Mouse (Mus musculus) forebrain, embryonic 12.5 days (tissue): ENCODE measurements at regions not wholly inside any gene's neighbourhood (a gene's known extent, or its start where the extent isn't known, plus 50 kb on each side); places are given as distances from the start of the nearest gene placed in this dataset.
A peak's percentile ranks its signal among the peaks of the same experiment; 100 is the strongest.
"Not testable (repeated sequence)": the region's sequence is repeated elsewhere in the genome, so short reads cannot be mapped to it uniquely, and the experiment has no call there.

Experiments
- ATAC-seq: fragments of 200-750 bp; cut with Nextera tagmentation; 2 replicates; pipeline ENCODE4 v1.8.0; 2017; ENCODE audit warnings: moderate TSS enrichment; ENCODE audit not compliant: low FRiP score
- H3K27ac ChIP-seq: fragments of 300-500 bp; sonication (generic); 2 replicates; pipeline ENCODE4 v1.5.1; 2016; ENCODE audit warnings: mild to moderate bottlenecking
- H3K27me3 ChIP-seq: fragments of 300-500 bp; sonication (generic); 2 replicates; pipeline ENCODE4 v1.6.1; 2016; ENCODE audit warnings: mild to moderate bottlenecking
- H3K36me3 ChIP-seq: fragments of 300-500 bp; sonication (generic); replicated peaks from 2 replicates; pipeline ENCODE4 v1.6.1; 2016; ENCODE audit warnings: mild to moderate bottlenecking
- H3K4me1 ChIP-seq: fragments of 300-500 bp; sonication (generic); 2 replicates; pipeline ENCODE4 v1.6.1; 2016
- H3K4me2 ChIP-seq: fragments of 300-500 bp; sonication (generic); 2 replicates; pipeline ENCODE4 v1.6.1; 2016; ENCODE audit warnings: mild to moderate bottlenecking, moderate library complexity
- H3K4me3 ChIP-seq: fragments of 300-500 bp; sonication (generic); replicated peaks from 2 replicates; pipeline ENCODE4 v1.5.1; 2016; ENCODE audit warnings: mild to moderate bottlenecking
- H3K9ac ChIP-seq: fragments of 300-500 bp; sonication (generic); 2 replicates; pipeline ENCODE4 v1.6.1; 2016; ENCODE audit warnings: mild to moderate bottlenecking
- H3K9me3 ChIP-seq: fragments of 300-500 bp; sonication (generic); 2 replicates; pipeline ENCODE4 v1.6.1; 2016
- WGBS: fragments of 180-500 bp; shearing (Covaris S2); methylation state at CpG from one replicate; pipeline ENCODE4 v1.1.7; 2016; 5-methylcytosine and 5-hydroxymethylcytosine counted together

- not testable (repeated sequence) for H3K4me2 ChIP-seq, ATAC-seq, H3K4me3 ChIP-seq, H3K4me1 ChIP-seq, H3K9me3 ChIP-seq, H3K9ac ChIP-seq, H3K36me3 ChIP-seq, H3K27me3 ChIP-seq, H3K27ac ChIP-seq
- 76% methylated on average over 2 of the region's 3 CpGs for WGBS
These were observed 352.3 kb upstream of the Tmco5 start for GRCm38 (mm10) chr2:116526203-116526602.

GRCm38 (mm10) chr2:116536453-116536852, 342.0 kb upstream of the Tmco5 start:
- no peaks in the 10 kb centered on the region for H3K36me3 ChIP-seq
- H3K4me2 ChIP-seq = no peak overlapping the region
- H3K27me3 ChIP-seq = no peaks in the 10 kb centered on the region
- H3K27ac ChIP-seq = no peak overlapping the region
- ATAC-seq = no peak
- H3K4me3 ChIP-seq = no peak overlapping the region
- WGBS = 78% methylated on average over 1 of the region's 1 CpGs
- no peak overlapping the region for H3K9ac ChIP-seq
- H3K9me3 ChIP-seq = peaks cover 32% of the 10 kb centered on the region
- no peaks in the 10 kb centered on the region for H3K4me1 ChIP-seq

DNA sequence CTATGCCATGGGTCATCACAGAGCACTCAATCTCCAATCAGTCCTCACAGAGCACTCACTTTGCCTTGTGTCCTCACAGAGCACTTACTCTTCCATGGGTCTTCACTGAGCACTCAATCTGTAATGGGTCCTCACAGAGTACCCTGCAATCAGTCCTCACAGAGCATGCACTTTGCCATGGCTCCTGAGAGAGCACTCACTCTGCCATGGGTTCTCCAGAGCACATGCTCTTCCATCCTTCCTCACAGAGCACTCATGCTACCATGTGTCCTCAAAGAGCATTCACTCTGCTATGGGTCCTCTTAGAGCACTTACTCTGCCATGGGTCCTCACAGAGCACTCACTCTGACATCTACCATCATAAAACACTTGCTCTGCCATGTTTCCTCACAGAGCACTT, 319.1 kb upstream of the Tmco5 start:
- no peaks in the 10 kb centered on the region for H3K4me1 ChIP-seq
- H3K4me3 ChIP-seq = no peak overlapping the region
- H3K27ac ChIP-seq = no peak overlapping the region
- H3K4me2 ChIP-seq = no peak overlapping the region
- no peak overlapping the region for H3K9ac ChIP-seq
- H3K27me3 ChIP-seq = no peaks in the 10 kb centered on the region
- H3K9me3 ChIP-seq = 0 out of 2 replicates have a peak, but pooled peaks cover 11% of the 10 kb centered on the region
- no peak for ATAC-seq
- H3K36me3 ChIP-seq = no peaks in the 10 kb centered on the region

- 24% methylated on average over 2 of the region's 2 CpGs for WGBS
- peak; percentile 88 for ATAC-seq
These were observed 294.5 kb upstream of the Tmco5 start for GRCm38 (mm10) chr2:116583989-116584388.

GRCm38 (mm10) chr2:116586203-116586959, 292.1 kb upstream of the Tmco5 start:
- no peak for ATAC-seq
- Histone ChIP-seq H3K9me3 (no peaks in the 10 kb centered on the region), H3K4me3 (no peak overlapping the region), H3K9ac (no peak overlapping the region), H3K27me3 (no peaks in the 10 kb centered on the region), H3K4me1 (no peaks in the 10 kb centered on the region), H3K4me2 (no peak overlapping the region), H3K27ac (no peak overlapping the region), H3K36me3 (no peaks in the 10 kb centered on the region)
- WGBS = 83% methylated on average over 11 of the region's 11 CpGs

More at GRCm38 (mm10) chr2:116583989-116584388, 294.5 kb upstream of the Tmco5 start:
- no peaks in the 10 kb centered on the region for H3K4me1 ChIP-seq
- no peaks in the 10 kb centered on the region for H3K9me3 ChIP-seq
- H3K27me3 ChIP-seq = no peaks in the 10 kb centered on the region
- H3K36me3 ChIP-seq = no peaks in the 10 kb centered on the region
- no peak overlapping the region for H3K4me3 ChIP-seq
- H3K27ac ChIP-seq = no peak overlapping the region
- H3K4me2 ChIP-seq = no peak overlapping the region
- H3K9ac ChIP-seq = no peak overlapping the region

- H3K36me3 ChIP-seq = no peaks in the 10 kb centered on the region
- H3K27me3 ChIP-seq = no peaks in the 10 kb centered on the region
- H3K4me2 ChIP-seq = no peak overlapping the region
- no peaks in the 10 kb centered on the region for H3K4me1 ChIP-seq
- no peak overlapping the region for H3K27ac ChIP-seq
- no peak overlapping the region for H3K4me3 ChIP-seq
- H3K9ac ChIP-seq = no peak overlapping the region
- no peaks in the 10 kb centered on the region for H3K9me3 ChIP-seq
- whole genome bisulfite sequencing = 42% methylated on average over 5 of the region's 5 CpGs
- ATAC-seq = peak; percentile 74; the same call in 1 of the 2 replicates
These were observed 272.6 kb upstream of the Tmco5 start for GRCm38 (mm10) chr2:116605869-116606268.

DNA sequence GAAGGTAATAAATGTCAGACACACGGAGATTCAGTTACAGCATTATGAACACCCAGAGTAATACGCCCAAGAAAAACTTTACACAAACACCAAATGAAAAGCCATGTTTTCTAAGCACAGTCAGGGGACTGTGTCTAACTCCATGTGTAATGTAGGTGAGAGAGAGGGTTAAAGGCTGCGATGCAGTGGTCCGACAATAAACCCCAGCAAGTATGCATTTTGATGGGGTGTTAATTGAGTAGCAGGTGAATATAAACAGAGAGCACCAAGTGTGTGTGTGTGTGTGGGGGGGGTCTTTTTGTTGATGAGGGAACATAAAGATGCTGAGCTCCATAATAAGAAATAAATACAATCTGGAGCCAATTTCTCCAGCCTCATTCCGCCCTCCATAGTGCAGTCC, 238.6 kb upstream of the Tmco5 start:
- Histone ChIP-seq H3K27me3 (no peaks in the 10 kb centered on the region), H3K4me2 (no peak overlapping the region), H3K27ac (no peak overlapping the region), H3K9ac (no peak overlapping the region), H3K4me3 (no peak overlapping the region), H3K4me1 (no peaks in the 10 kb centered on the region), H3K36me3 (no peaks in the 10 kb centered on the region), H3K9me3 (no peaks in the 10 kb centered on the region)
- ATAC-seq = no peak
- 77% methylated on average over 5 of the region's 5 CpGs for WGBS

GRCm38 (mm10) chr2:116652106-116652505, 226.4 kb upstream of the Tmco5 start:
- 75% methylated on average over 6 of the region's 6 CpGs for WGBS
- Histone ChIP-seq H3K9me3 (no peaks in the 10 kb centered on the region), H3K9ac (no peak overlapping the region), H3K4me2 (no peak overlapping the region), H3K4me3 (no peak overlapping the region), H3K27me3 (no peaks in the 10 kb centered on the region), H3K27ac (no peak overlapping the region), H3K36me3 (no peaks in the 10 kb centered on the region), H3K4me1 (no peaks in the 10 kb centered on the region)
- no peak for ATAC-seq

DNA sequence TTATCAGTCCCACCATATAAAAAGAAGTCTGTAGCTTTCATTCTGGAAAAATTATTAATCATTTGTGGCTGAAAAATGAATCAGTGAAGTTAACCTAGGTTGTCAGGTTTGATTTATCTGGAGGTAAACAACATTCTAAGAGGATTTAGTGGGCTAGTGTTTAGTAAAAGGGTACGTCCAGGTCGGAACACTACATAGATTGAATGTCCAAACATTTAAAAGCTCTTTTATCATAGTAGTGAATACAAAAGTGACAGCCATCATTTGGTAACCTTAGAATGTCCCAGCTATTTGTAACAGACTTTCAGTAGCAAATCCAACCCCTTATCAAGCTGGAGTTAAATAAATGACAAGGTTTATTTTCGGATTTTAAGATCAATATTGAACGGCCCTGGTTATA, 192.7 kb upstream of the Tmco5 start:
- H3K9ac ChIP-seq = no peak overlapping the region
- H3K4me3 ChIP-seq = no peak overlapping the region
- no peak overlapping the region for H3K4me2 ChIP-seq
- H3K27me3 ChIP-seq = no peaks in the 10 kb centered on the region
- H3K9me3 ChIP-seq = no peaks in the 10 kb centered on the region
- no peak for ATAC-seq
- no peak overlapping the region for H3K27ac ChIP-seq
- H3K4me1 ChIP-seq = no peaks in the 10 kb centered on the region
- no peaks in the 10 kb centered on the region for H3K36me3 ChIP-seq
- 88% methylated on average over 4 of the region's 4 CpGs for WGBS

- H3K27ac ChIP-seq = no peak overlapping the region
- no peak overlapping the region for H3K4me2 ChIP-seq
- no peak overlapping the region for H3K9ac ChIP-seq
- no peak for ATAC-seq
- H3K4me1 ChIP-seq = no peaks in the 10 kb centered on the region
- H3K4me3 ChIP-seq = no peak overlapping the region
- 66% methylated on average over 5 of the region's 5 CpGs for WGBS
- H3K27me3 ChIP-seq = no peaks in the 10 kb centered on the region
- no peaks in the 10 kb centered on the region for H3K36me3 ChIP-seq
- H3K9me3 ChIP-seq = no peaks in the 10 kb centered on the region
These were observed 180.9 kb upstream of the Tmco5 start for GRCm38 (mm10) chr2:116697542-116697941.

DNA sequence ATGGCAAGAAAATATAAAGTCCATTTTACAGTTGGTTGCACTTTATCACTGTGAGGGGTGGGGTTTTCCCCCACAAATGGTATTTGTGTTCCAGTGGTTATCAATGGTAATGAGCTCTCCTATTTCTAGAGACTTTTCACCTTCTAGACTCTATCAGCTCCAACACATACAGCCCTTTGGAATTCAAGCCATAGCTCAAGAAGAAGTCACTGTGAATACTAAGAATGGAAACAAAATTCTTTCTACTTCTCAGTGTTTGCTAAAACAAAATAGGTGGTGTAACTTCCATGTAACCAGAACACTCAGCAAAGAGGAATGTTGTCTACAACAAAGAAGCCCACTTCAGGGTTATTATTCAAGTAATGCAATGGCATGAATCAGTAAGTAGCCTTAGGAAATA, 173.8 kb upstream of the Tmco5 start:
- no peaks in the 10 kb centered on the region for H3K27me3 ChIP-seq
- H3K9ac ChIP-seq = no peak overlapping the region
- no peaks in the 10 kb centered on the region for H3K4me1 ChIP-seq
- no peak for ATAC-seq
- no peaks in the 10 kb centered on the region for H3K9me3 ChIP-seq
- no peak overlapping the region for H3K4me3 ChIP-seq
- no peaks in the 10 kb centered on the region for H3K36me3 ChIP-seq
- H3K4me2 ChIP-seq = no peak overlapping the region
- no peak overlapping the region for H3K27ac ChIP-seq

DNA sequence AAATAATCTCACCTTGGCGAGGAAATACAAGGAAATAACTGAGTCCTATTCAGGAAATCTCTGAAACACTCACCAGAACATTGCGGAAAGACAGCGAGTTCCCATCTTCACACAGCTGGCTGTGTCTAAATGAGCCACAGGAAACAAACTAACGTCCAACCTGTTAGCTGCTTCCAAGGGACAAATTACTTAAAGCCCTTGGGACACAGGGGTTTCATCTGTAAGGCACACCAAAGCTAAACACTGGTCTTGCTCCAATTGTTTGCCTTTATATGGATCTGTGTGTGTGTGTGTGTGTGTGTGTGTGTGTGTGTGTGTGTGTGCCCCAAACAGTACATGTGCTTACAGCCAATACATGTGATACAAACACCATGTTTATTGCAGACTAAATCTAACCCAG, 168.9 kb upstream of the Tmco5 start:
- Histone ChIP-seq H3K36me3 (no peaks in the 10 kb centered on the region), H3K9me3 (no peaks in the 10 kb centered on the region), H3K4me3 (no peak overlapping the region), H3K9ac (no peak overlapping the region), H3K4me2 (no peak overlapping the region), H3K27ac (no peak overlapping the region), H3K27me3 (no peaks in the 10 kb centered on the region), H3K4me1 (no peaks in the 10 kb centered on the region; the same call in 1 of the 2 replicates)
- no peak for ATAC-seq
- 83% methylated on average over 4 of the region's 4 CpGs for WGBS

DNA sequence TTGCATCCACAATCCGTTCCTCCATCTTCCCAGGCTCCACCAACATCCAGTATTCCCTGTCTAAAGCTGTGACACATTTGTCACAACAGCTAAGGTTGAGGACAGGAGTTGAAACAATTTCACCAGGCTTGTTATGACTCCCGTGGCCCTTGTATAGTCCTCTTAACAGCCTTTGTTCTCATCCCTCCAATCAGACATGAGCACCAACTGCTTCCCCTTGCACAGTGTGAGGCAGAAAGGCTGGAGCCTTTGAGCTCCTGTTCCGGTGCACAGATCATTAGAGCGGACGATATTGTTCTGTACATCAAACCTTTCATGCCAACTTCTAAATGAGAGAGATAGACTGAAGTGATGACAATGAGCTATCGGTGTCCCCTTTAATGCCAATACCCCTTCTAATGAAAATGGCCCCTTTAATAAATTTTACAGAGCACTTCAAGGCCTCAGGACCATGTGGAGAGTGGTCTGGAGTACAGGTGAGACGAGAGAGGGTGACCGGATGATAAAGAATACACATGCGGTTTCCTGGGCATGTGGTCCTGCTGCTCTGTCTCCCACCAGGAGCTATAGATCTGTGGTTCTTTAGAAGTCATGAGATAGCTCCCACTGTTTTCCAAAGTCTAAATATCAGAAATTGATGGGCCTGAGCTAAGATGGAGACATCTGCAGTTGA, 161.8 kb upstream of the Tmco5 start:
- Histone ChIP-seq H3K36me3 (no peaks in the 10 kb centered on the region), H3K4me2 (no peak overlapping the region), H3K4me3 (no peak overlapping the region), H3K9me3 (no peaks in the 10 kb centered on the region), H3K9ac (no peak overlapping the region), H3K27me3 (no peaks in the 10 kb centered on the region), H3K4me1 (peaks cover 3% of the 10 kb centered on the region; the same call in 1 of the 2 replicates), H3K27ac (no peak overlapping the region)
- WGBS = 44% methylated on average over 9 of the region's 9 CpGs
- ATAC-seq = peak; percentile 75; the same call in 1 of the 2 replicates
